Mouse (Mus musculus) limb, embryonic 12.5 days (tissue): ENCODE measurements at regions not wholly inside any gene's neighbourhood (a gene's known extent, or its start where the extent isn't known, plus 50 kb on each side); places are given as distances from the start of the nearest gene placed in this dataset.

Experiments
- ATAC-seq: fragments of 200-750 bp; cut with Nextera tagmentation; 2 replicates; pipeline ENCODE4 v1.8.0; 2017; ENCODE audit warnings: low read depth, moderate TSS enrichment; ENCODE audit not compliant: insufficient number of reproducible peaks, insufficient read depth, low FRiP score, low TSS enrichment
- H3K27ac ChIP-seq: fragments of 300-500 bp; sonication (generic); 2 replicates; pipeline ENCODE4 v1.5.1; 2016; ENCODE audit warnings: mild to moderate bottlenecking, moderate library complexity
- H3K27me3 ChIP-seq: fragments of 300-500 bp; sonication (generic); 2 replicates; pipeline ENCODE4 v1.6.1; 2016; ENCODE audit warnings: mild to moderate bottlenecking, moderate library complexity
- H3K36me3 ChIP-seq: fragments of 300-500 bp; sonication (generic); 2 replicates; pipeline ENCODE4 v1.6.1; 2016; ENCODE audit warnings: mild to moderate bottlenecking, moderate library complexity
- H3K4me1 ChIP-seq: fragments of 300-500 bp; sonication (generic); replicated peaks from 2 replicates; pipeline ENCODE4 v1.6.1; 2016
- H3K4me2 ChIP-seq: fragments of 300-500 bp; sonication (generic); 2 replicates; pipeline ENCODE4 v1.6.1; 2016; ENCODE audit warnings: mild to moderate bottlenecking, moderate library complexity
- H3K4me3 ChIP-seq: fragments of 300-500 bp; sonication (generic); replicated peaks from 2 replicates; pipeline ENCODE4 v1.5.1; 2016; ENCODE audit warnings: mild to moderate bottlenecking
- H3K9ac ChIP-seq: fragments of 300-500 bp; sonication (generic); replicated peaks from 2 replicates; pipeline ENCODE4 v1.6.1; 2016; ENCODE audit warnings: mild to moderate bottlenecking, moderate library complexity
- H3K9me3 ChIP-seq: fragments of 300-500 bp; sonication (generic); 2 replicates; pipeline ENCODE4 v1.6.1; 2016; ENCODE audit warnings: mild to moderate bottlenecking, moderate library complexity
- WGBS: fragments of 180-500 bp; shearing (Covaris S2); methylation state at CpG from one replicate; pipeline ENCODE4 v1.1.7; 2016; 5-methylcytosine and 5-hydroxymethylcytosine counted together

DNA sequence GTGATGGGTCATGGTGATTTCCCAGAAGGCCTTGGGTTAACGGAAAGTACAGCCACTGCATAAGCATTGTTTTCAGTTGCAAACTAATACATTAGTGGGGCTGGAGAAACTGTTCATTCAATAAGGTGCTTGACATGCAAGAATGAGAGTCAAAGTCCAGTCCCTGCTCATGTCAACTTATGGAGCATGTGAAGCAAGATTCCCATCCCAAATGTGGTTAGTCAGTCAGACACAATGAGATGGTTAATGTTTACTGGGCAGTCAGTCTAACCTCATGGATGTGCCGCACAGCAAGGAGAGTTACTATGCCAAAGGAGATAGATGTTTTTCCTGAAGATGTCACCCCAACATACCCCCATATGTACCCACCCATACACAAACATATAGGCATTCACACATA is 993.8 kb upstream of the Jmjd1c start:
- WGBS: 99% methylated on average over 2 of the region's 2 CpGs
- Histone ChIP-seq H3K27me3 (no peaks in the 10 kb centered on the region), H3K4me1 (no peaks in the 10 kb centered on the region), H3K9ac (no peak overlapping the region), H3K4me3 (no peak overlapping the region), H3K36me3 (no peaks in the 10 kb centered on the region), H3K4me2 (no peak overlapping the region), H3K9me3 (no peaks in the 10 kb centered on the region), H3K27ac (no peak overlapping the region)
- no peak for ATAC-seq

DNA sequence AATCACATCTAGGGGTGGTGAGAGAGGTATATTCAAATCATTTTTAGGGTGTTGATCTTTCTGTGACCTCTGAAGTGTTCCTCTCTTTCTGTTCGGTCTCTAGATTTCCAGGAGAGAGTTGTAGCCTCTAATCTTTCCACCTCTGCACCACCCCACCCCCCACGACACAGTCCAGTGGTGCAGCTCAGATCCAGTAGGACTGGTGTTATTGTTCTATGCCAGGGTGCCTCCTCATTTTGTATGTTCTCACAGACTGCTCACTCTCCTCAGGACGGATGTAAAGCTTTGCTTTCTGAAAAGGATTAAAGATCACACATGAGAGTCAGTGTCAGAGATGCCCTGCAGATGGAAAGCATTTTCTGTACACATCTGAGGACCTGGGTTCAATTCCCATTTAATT is 964.6 kb upstream of the Jmjd1c start:
- no peaks in the 10 kb centered on the region for H3K9me3 ChIP-seq
- H3K4me3 ChIP-seq: no peak overlapping the region
- no peak overlapping the region for H3K27ac ChIP-seq
- WGBS: 68% methylated on average over 3 of the region's 3 CpGs
- H3K4me1 ChIP-seq: no peaks in the 10 kb centered on the region
- ATAC-seq: no peak
- H3K27me3 ChIP-seq: no peaks in the 10 kb centered on the region
- H3K36me3 ChIP-seq: no peaks in the 10 kb centered on the region
- no peak overlapping the region for H3K4me2 ChIP-seq
- no peak overlapping the region for H3K9ac ChIP-seq

DNA sequence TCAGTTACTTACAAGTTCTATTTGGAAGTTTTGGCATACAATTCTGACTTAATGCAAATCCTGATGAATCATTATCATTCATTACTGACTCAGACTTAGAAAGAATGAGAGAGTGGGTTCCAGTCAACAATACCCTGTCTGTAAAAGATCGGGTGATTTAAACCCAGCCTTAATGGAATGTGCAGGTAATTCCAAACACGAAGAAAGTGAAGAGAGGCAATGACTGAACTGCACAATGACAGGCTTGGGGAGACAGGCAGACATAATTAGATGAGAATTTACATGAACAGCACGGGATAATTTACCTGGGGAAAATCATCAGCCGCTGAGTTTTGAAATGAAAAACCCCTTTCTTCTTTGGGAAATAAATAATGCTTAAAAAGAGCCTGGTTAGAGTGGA is 963.9 kb upstream of the Jmjd1c start:
- no peaks in the 10 kb centered on the region for H3K36me3 ChIP-seq
- no peak overlapping the region for H3K9ac ChIP-seq
- H3K4me3 ChIP-seq: no peak overlapping the region
- H3K9me3 ChIP-seq: no peaks in the 10 kb centered on the region
- 57% methylated on average over 4 of the region's 4 CpGs for WGBS
- no peak for ATAC-seq
- no peaks in the 10 kb centered on the region for H3K27me3 ChIP-seq
- no peak overlapping the region for H3K4me2 ChIP-seq
- H3K4me1 ChIP-seq: no peaks in the 10 kb centered on the region
- no peak overlapping the region for H3K27ac ChIP-seq

DNA sequence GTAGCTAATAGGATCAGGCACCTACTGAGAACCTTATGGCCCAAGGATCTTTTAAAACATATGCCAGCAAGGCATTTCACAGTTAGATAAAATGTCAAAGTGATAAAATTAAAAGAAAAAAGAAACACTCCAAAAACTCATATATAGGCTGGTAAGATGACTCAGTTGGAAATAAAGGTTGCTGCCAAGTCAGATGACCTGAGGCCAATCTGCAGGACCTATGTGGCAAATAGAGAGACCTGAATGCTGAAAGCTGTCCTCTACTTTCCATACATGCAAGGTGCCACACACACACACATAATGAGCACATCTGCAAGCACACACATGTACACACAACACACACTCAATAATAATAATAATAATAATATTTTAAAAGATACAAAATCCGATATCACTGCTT is 953.5 kb upstream of the Jmjd1c start:
- ATAC-seq: no peak
- Histone ChIP-seq H3K4me1 (no peaks in the 10 kb centered on the region), H3K27me3 (no peaks in the 10 kb centered on the region), H3K36me3 (no peaks in the 10 kb centered on the region), H3K9ac (no peak overlapping the region), H3K4me2 (no peak overlapping the region), H3K9me3 (no peaks in the 10 kb centered on the region), H3K4me3 (no peak overlapping the region), H3K27ac (no peak overlapping the region)
- 88% methylated on average over 1 of the region's 1 CpGs for WGBS

DNA sequence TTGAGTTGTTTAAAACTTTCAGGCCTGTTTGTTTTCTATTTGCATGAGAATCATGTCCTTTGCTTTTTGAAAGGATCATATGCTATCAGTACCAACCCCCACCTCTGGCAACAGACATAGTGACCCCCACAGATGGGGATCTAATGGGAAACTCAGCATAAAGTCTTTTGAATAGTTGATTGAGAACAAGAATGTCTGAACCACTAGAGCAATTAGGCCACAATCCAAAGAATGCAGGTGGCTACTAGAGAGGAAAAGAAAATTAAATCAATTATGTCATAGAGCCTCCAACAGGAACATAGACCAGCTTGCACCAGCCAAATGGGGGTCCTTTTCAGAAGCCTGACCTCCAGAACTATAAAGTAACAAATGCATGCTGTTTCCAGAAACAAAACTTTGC is 953.0 kb upstream of the Jmjd1c start:
- no peaks in the 10 kb centered on the region for H3K36me3 ChIP-seq
- H3K4me3 ChIP-seq: no peak overlapping the region
- ATAC-seq: no peak
- no peaks in the 10 kb centered on the region for H3K4me1 ChIP-seq
- no peak overlapping the region for H3K9ac ChIP-seq
- no peak overlapping the region for H3K4me2 ChIP-seq
- no peak overlapping the region for H3K27ac ChIP-seq
- H3K9me3 ChIP-seq: no peaks in the 10 kb centered on the region
- no peaks in the 10 kb centered on the region for H3K27me3 ChIP-seq

DNA sequence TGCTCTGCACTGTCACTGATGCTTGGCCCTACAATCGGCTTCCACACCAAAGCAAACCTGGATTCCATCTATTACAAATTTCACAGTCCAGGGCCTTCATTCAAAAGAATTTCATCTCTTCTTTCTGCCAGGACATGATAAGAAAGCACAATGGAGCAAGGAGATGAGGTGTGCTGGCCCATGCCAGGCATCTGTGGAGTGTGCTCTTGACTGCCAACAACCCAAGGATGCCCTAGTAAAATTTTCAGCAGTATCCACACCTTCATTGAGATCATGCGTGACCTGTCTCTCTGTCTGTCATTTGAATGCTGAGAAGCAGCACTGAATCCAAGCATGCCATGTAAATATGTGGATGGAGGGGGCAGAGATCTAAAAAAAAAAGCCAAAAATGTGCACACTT is 945.0 kb upstream of the Jmjd1c start:
- ATAC-seq: no peak
- no peak overlapping the region for H3K4me2 ChIP-seq
- no peaks in the 10 kb centered on the region for H3K27me3 ChIP-seq
- H3K9me3 ChIP-seq: no peaks in the 10 kb centered on the region
- no peak overlapping the region for H3K4me3 ChIP-seq
- 94% methylated on average over 2 of the region's 2 CpGs for whole genome bisulfite sequencing
- H3K4me1 ChIP-seq: no peaks in the 10 kb centered on the region
- no peak overlapping the region for H3K9ac ChIP-seq
- no peaks in the 10 kb centered on the region for H3K36me3 ChIP-seq
- H3K27ac ChIP-seq: no peak overlapping the region

DNA sequence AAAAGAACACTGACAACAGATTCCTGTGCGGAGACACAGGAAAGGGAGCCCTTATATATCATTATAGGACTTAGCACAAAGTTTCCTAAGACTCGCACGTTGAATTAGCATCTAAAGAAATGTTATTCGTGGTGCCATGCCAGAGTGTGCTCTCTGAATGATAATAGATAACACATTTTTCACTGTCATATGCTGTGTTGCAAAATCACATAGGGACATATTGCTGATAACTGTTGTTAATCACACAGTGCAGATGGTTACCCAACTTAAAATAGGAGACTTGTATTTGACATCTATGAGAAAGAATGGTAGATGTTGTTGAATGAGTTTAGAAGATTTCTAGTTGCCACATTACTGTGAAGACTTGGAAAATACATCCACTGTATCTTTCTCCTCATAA is 943.1 kb upstream of the Jmjd1c start:
- Histone ChIP-seq H3K36me3 (no peaks in the 10 kb centered on the region), H3K27me3 (no peaks in the 10 kb centered on the region), H3K9ac (no peak overlapping the region), H3K4me1 (no peaks in the 10 kb centered on the region), H3K4me3 (no peak overlapping the region), H3K27ac (no peak overlapping the region), H3K9me3 (no peaks in the 10 kb centered on the region), H3K4me2 (no peak overlapping the region)
- 86% methylated on average over 4 of the region's 4 CpGs for WGBS
- ATAC-seq: no peak

DNA sequence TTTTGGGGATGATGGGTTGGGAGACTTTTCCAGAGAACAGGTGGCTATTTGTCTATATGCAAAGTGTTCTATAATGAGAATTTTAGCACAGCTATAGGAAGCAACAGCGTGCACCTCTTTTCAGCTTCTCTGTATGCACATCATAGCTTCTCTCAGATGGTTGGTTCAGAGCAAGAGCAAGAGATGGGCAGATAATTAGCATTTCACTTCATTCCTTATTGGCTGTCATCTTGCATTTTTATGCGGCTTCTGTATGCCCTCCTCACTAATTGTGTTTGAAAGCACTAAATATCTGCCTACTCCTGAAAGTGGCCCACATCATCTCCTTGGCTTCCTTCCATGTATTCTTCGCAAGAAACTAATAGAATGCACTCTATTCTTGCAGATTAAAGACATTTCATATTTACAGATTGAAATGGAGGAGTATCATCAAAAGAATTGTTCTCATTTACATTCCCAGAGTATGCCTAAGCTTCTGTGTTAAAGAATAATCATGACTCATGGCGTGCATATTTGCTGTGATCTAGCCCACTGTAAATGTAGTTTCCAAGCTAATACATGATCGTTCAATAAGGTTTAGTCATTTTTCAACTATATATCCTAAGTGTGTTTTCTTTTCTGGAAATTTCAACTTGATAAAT is 934.9 kb upstream of the Jmjd1c start:
- no peak overlapping the region for H3K9ac ChIP-seq
- no peak for ATAC-seq
- H3K9me3 ChIP-seq: no peaks in the 10 kb centered on the region
- WGBS: 90% methylated on average over 5 of the region's 5 CpGs
- H3K27me3 ChIP-seq: no peaks in the 10 kb centered on the region
- no peak overlapping the region for H3K4me3 ChIP-seq
- H3K27ac ChIP-seq: no peak overlapping the region
- H3K4me2 ChIP-seq: no peak overlapping the region
- no peaks in the 10 kb centered on the region for H3K36me3 ChIP-seq
- H3K4me1 ChIP-seq: no peaks in the 10 kb centered on the region

DNA sequence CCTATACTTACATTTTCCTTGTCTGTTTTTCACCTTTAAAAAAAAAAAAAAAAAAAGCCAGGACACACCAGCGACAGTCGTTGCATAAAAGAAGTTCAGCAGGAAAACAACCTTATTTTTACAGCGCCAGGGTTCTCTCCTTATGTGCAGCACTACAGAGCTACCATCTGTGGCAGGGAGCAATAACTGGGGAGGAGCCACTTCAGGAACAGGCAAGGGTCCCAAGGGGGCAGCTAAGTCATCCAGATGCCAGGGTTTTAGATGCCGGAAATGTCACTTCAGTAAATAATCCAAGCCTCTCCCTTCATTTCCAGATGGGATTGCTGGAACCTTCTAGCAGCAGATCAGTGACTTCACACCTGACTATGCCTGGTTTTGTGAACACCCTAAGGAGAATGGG is 923.1 kb upstream of the Jmjd1c start:
- Histone ChIP-seq H3K27me3 (peaks cover 2% of the 10 kb centered on the region; the same call in 1 of the 2 replicates), H3K4me3 (no peak overlapping the region), H3K4me2 (no peak overlapping the region), H3K27ac (no peak overlapping the region), H3K36me3 (no peaks in the 10 kb centered on the region), H3K9me3 (no peaks in the 10 kb centered on the region), H3K4me1 (peaks cover 4% of the 10 kb centered on the region; the same call in 1 of the 2 replicates), H3K9ac (no peak overlapping the region)
- WGBS: 44% methylated on average over 4 of the region's 4 CpGs
- ATAC-seq: 0 out of 2 replicates have a peak, but pooled peaks have one; percentile 42

DNA sequence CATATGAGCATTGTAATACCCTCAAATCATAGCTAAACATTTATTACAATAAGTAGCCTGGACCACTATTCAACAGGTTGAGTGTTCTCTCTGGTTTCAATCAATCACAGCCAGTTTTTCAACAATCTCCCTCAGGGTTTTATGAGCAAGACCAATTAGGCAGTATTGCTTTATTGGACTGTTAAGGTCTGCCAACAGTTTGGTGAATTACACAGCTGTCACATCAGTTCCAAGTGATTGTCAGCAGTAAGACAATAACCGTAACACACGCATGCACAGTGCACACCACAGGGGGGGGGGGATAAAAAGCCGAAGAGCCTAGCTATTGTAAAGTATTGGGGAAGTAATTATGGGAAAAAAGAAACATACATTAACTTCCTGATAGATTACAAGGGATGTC is 918.6 kb upstream of the Jmjd1c start:
- Histone ChIP-seq H3K36me3 (no peaks in the 10 kb centered on the region), H3K27ac (no peak overlapping the region), H3K9ac (no peak overlapping the region), H3K4me1 (peaks cover 4% of the 10 kb centered on the region; the same call in 1 of the 2 replicates), H3K27me3 (peaks cover 6% of the 10 kb centered on the region; the same call in 1 of the 2 replicates), H3K4me3 (no peak overlapping the region), H3K9me3 (no peaks in the 10 kb centered on the region), H3K4me2 (no peak overlapping the region)
- peak; percentile 85 for ATAC-seq
- WGBS: 10% methylated on average over 3 of the region's 3 CpGs

DNA sequence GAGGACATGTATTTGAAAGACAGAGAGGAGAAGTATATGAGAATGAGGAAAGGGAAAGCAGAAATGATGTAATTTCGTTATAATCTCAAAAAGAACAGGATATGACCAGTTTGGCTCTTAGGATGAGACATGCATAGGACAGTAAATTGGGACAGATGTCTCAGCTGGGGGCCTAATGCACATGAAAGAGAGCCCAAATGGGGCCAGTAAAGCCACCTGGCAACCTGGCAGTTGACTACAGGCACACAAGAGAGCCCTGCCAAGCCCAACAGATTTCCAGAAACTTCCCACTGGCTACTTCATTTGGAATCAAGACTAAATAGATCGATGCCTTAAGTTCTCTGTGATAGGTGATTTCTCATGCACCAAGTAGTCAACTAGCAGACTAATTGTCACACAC is 914.7 kb upstream of the Jmjd1c start:
- no peak overlapping the region for H3K27ac ChIP-seq
- 85% methylated on average over 2 of the region's 2 CpGs for WGBS
- H3K4me1 ChIP-seq: peaks cover 4% of the 10 kb centered on the region; the same call in 1 of the 2 replicates
- no peak overlapping the region for H3K4me2 ChIP-seq
- H3K4me3 ChIP-seq: no peak overlapping the region
- no peaks in the 10 kb centered on the region for H3K36me3 ChIP-seq
- H3K27me3 ChIP-seq: 0 out of 2 replicates have a peak, but pooled peaks cover 3% of the 10 kb centered on the region
- no peak for ATAC-seq
- H3K9ac ChIP-seq: no peak overlapping the region
- no peaks in the 10 kb centered on the region for H3K9me3 ChIP-seq

DNA sequence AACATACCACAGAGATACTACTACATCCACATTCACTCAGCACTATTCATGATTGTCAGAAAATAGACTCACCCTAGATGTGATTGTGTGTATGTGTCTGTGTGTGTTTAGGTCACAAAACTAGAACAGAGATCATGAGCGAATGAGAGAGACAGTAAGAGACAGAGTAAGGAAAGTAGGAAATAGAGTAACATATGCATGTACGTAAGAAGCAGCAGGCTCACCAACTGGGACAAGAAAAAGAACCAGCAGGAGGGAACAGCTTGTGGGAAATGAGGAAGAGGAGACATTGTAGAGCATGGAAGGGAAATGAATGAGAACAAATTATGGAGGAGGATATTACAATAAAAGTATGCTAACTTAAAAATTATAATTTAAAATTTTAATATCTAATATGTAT is 912.9 kb upstream of the Jmjd1c start:
- H3K4me1 ChIP-seq: peaks cover 6% of the 10 kb centered on the region
- 0 out of 2 replicates have a peak, but pooled peaks cover 3% of the 10 kb centered on the region for H3K27me3 ChIP-seq
- WGBS: 90% methylated on average over 2 of the region's 2 CpGs

More for the DNA sequence above, 912.9 kb upstream of the Jmjd1c start:
- Histone ChIP-seq H3K4me3 (no peak overlapping the region), H3K27ac (no peak overlapping the region), H3K9ac (no peak overlapping the region), H3K9me3 (no peaks in the 10 kb centered on the region), H3K4me2 (no peak overlapping the region), H3K36me3 (no peaks in the 10 kb centered on the region)
- ATAC-seq: no peak
